Mouse (Mus musculus) kidney, adult 2 months (tissue): Measurements from ENCODE around the gene Rita1.

Experiments
- CTCF ChIP-seq: fragments of 200-500 bp; conservative IDR thresholded peaks from 2 replicates; pipeline ENCODE4 v1.5.1; 2011; ENCODE audit warnings: low read depth, mild to moderate bottlenecking, control low read depth, low read length, moderate library complexity, mixed read lengths; ENCODE audit not compliant: insufficient read depth, insufficient read length
- POLR2A ChIP-seq: fragments of 200-500 bp; IDR thresholded peaks from one replicate; pipeline ENCODE4 v1.6.1; 2011; ENCODE audit warnings: low read depth, low read length, control low read depth

DNA sequence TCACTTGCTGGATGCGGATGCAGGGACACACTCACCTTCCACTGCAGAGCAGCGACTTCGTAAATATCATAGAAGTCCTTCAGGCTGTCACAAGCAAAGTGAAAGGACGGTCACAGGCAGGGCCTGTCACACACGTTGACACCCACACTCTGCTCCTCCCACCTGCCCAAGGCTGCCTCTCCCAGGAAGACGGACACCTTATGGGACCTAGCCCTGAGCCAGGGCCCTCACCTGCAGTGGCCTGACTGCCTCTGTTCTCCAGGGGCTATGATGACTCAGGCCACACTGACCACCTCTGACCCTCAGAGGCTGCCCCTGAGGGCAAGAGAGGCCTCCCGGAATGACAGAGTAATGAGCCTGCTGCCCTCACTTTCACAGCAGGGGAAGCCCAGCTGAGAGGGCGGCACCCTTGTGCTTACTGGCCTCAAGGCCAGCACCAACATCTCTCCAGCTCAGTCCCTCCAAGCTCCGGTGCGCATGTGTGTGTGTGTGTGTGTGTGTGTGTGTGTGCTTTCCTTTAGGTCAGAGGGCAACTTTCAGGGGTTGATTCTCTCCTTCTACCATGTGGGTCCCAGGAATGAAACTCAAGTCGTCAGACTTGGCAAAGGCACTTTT lies 64.0 kb downstream of the Rita1 start:
- TF ChIP-seq POLR2A = no peak
- TF ChIP-seq CTCF = no peak
